Mouse (Mus musculus) layer of hippocampus, postnatal 25 days (tissue): ENCODE measurements around the gene Aox3. TPM values are rescaled to one million over a fixed set of nuclear protein-coding genes. Genes with fewer than 3 reads are reported as not detected.

ENCODE experiments used
- DNase-seq, 2 experiments: peaks; one replicate each; pipeline ENCODE4 v3.0.0; 2022; ENCODE audit warnings: mixed read lengths in 2 of 2, low spot score in 1 of 2; ENCODE audit errors: extremely low spot score in 1 of 2
- total RNA-seq, 2 experiments: library from RNA; stranded (reverse); gene quantifications; 2 replicates each; pipeline ENCODE4 v1.2.3; 2021

Aox3 gene
- total RNA-seq, 2 experiments from 2014 or later = 2.1 to 2.5 TPM

DNA sequence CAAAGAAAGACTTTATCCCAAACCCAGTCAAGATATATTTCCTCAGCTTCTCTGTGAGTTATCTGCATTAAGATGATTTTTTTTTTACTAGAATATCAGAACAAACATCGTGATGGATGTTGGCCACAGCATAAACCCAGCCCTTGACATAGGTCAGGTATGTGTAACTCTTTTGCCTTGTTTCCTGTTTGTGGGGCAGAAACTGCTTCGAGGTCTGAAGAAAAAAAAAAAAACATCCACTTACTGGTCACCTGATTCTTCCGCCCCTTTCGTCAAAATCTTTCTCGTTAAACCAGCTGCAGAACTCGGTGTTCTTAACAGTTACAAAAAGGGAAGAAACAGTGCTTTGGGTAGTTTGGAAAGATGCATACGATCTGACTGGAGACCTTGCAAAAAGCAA, 10.4 kb upstream of the Aox3 start:
- no peak for DNase-seq

DNA sequence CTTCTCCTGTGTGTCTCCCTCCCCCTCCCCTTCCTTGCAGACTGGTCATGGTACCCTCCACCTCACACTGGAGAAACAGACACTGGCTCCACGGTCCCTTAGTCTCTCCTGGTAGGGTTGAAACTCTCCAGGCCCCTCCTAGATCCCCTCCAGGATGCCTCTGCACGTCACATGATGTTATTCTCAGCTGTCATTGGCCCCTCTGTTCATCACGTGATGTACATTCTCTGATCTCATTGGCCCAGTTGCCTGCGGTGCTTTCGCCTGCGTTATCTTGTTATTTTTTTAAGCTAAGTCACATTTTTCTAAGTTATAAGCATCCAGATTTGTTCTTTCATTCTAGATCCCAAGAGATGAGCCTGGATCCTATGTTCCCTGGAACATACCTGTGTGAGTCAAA, 7.2 kb upstream of the Aox3 start:
- no peak for DNase-seq

DNA sequence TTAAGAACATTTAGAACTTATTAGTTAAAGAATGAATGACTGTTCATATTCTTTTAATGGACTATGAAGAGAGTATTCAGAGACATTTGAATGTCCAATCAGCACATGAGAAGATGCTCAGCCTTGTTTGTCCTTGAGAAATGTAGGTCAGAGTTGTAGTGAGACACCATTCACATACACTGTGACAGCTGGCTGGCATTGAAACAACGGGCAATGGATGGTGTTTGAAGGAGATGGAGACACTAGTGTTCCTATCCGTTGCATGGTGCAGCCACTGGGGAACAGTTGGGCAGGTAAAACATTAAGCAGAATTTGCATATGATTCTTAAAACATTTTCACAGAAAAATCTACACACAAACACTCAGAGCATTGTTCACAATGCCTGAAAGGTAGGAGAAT, 5.9 kb upstream of the Aox3 start:
- no peak for DNase-seq

DNA sequence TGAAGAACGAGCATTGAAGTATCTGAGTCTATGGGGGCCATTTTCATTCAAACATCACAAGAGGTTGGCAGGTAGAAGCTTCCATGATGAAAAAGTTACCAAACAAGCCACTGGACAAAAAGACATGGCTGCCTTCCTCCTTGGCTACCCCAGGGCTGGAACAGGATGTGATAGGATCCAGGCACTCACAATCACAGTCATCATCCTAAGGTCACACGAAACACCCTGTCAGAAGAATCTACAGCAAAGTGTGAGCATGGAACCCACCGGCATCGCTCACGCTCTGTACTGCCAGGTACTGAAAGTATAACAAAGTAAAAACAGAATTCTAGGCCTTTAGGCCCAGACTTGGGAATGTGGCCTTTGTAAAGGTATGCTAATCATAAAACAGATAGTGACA, 2.7 kb upstream of the Aox3 start:
- no peak for DNase-seq

DNA sequence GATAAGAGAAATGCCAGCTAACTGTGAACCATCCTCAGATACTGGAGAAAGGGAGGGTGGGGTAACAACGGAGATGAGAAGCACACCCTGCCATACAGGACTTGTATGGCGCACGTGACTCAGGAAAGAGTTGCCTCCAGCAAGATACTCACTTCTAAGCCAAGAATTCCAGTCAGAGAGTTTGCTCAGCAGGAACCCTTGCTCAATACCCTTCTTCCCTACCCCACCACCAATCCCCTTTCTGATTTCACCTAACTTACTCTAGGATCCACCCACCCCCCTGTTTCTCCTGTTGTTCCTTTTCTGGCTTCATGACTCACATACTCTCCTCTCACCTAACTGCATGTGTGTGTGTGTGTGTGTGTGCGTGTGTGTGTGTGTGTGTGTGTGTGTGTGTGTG, 1.6 kb upstream of the Aox3 start:
- no peak for DNase-seq

DNA sequence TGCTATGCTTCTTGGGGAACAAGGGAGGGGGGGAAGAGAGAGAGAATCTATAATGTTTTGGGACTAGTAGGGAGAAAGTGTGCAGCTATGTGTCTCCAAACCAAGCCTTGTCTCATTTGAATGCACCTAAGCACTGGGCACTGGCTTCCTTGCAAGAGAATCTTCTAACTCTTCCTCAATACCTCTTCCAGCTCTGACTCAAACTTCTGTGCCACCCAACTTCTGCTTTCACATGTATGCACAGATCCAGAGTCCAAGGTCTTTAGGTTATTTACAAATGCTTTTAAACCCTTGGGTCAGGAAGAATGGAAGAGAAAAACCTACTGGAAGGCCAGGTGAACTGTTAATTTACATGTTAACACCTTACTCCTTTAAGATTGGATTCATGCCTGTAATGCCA, 511 bp downstream of the Aox3 start:
- no peak for DNase-seq

DNA sequence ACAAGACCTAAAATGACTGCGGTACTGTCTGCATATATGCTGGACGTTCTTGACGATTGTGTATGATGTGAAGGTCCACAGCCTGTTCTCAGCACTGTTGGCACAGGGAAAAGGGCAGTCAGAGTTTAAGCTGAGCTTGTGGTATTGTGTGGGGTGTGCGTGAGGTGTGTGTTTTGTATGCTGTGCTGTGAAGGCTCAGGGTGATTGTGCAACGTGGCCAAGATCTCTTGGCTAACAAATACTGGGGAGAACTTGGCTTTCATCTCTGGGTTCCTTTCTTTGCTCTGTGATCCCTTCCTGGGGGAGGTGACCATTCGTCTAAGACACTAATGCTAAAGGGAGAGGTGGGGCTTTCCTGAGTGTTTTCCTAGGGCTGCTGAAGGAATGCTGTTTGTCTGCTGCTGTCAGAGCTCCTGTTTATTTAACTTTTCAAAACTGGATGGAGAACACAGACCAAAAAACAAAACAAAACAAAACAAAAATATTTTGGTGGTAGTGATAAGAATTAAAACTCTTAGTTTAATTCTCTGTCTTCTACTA, 1.2 kb downstream of the Aox3 start:
- DNase-seq = no peak

DNA sequence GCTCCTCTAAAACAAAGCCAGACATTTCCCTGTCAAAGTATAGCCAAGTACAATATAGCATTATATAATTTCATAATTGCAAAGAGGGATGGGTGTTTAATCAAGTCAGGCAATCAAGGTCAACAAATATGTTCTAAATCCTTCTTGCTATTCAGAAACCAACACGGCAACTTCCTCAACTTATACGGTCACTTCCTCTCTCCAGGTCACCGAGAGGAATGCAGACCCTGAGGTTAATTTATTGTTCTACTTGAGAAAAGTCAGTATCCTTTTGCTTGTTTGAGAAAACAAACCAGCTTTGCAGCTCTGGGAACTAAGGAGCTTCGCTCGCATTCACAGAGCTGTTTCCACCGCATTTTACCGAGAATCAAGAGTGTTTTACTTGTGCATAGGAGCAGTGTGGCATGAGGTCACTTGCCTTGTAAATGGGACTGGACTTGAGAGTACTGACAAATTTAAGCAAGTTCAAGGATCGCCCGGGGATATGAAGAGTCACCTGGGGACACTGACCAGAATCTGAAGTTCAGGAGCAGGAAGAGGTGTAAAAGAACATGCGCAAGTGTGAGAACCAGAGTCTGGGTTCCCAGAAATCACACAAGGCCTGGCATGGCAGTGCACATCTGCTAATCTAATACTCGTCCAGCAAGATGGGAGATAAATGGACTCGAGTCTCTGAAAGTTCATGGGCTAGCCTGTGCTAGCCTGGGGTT, 1.9 kb downstream of the Aox3 start:
- no peak for DNase-seq

DNA sequence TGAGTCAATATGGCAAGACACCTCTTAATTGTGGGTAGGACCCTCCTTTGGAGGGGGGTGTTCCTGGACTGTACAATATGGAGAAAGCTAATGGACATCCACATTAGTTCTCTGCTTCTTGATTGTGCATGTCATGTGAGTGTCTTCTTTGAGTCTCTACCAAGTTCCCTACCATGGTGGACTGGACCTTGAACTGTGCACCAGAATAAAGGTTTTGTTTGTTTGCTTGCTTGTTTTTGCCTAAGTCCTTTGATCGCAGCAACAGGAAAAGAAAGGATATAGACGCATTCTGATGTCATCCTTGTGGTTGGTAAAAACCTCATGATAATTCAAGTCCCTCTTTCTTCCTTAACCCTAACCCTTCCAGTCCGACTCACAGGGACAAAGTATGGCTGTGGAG, 5.3 kb downstream of the Aox3 start:
- no peak for DNase-seq

DNA sequence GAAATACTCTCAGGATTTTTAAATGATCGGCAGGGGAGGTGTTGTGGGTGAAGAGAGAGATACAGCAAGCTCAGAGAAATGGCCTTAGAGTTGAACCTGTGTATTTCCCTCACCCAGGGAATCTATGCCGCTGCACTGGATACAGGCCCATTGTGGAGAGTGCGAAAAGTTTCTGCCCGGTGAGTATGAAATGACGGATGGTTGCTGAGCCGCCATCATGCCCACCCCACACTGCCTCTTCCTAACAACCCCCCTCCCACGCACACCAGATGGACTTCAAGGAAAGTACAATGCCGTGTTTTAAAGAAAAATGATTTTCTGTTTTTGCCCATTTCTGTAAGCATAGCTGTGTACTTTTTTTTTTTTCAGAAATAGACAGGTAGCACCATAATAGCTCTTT, 12.0 kb downstream of the Aox3 start:
- no peak for DNase-seq

DNA sequence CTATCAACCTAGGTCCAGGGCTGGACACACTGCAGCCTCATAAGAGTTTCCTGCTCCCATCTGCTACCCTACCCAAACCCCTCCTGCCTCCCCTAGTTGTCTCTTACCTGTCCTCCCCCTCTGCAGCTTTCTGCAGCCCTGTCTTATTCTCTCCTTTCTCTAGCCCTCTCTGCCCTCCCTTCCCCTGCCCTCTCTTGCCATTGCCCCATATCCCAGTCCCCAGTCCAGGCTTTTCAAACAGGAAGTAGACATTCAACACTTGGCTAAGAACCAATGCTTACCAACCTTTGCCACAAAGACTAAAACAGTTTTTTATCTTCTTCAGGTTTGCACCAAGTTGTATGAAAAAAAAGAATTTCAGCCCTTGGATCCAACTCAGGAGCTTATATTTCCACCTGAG, 25.0 kb downstream of the Aox3 start:
- no peak for DNase-seq

DNA sequence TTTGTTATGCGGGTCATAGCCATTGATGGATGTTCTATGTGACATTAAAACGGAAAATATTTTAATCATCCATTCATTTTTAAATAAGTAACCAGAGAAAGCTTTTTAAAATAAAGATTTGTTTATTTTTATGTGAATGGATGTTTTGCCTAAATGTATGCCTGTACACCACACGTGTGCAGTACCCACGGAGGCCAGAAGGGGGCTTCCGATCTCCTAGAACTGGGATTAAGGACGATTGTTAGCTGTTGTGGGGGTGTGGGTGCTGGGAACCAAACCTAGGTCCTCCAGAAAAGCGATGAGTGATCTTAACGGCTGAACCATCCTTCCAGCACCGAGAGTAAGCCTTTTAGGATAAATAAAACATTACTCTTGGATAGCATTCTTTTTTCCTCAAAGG, 26.1 kb downstream of the Aox3 start:
- no peak for DNase-seq

DNA sequence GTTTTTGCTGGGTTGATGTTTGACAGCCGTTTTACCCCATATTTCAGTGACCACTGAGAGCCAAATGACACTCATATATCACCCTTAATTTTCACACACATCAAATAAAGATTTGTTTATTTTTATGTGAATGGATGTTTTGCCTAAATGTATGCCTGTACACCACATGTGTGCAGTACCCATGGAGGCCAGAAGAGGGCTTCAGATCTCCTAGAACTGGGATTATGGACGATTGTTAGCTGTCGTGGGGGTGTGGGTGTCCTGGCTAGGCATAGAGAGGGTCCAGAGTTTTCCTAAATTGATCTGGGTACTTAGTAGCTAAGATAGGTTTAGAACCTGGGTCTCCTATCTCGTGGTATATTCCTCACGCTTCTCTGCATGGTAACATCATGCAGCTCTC, 27.7 kb downstream of the Aox3 start:
- DNase-seq = no peak

DNA sequence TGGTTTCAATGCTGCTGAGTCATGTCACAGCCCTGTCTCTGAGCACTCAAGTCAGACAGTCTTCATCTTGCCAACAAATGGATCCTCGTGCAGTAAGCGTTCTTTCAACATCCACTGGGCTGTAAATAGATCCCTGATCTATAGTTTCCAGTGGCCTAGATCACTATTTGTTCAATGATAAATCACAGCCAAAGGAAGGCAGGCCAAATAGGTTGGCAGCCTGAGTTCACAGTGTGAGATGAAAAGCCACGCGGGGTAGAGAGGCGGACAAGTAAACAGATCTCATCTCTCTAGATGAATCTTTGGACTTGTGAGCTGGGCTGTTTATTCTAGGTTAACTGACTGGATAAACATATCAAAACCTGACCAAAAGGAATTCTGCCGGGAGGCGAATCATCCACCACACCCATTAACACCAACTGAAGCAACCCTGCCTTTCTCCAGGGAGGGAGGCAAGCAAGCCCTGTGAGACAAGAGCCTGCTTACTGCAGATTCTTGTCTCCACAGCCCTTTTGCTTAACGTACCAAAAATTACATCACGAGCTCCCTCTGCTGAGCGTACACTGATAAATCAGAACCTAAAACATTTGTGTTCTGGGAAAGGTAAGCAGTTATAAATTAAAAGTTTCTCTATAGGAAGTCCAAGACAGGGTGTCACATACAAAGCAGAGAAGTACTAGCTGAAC, 31.6 kb downstream of the Aox3 start:
- DNase-seq = peak; percentile 20 to 49

DNA sequence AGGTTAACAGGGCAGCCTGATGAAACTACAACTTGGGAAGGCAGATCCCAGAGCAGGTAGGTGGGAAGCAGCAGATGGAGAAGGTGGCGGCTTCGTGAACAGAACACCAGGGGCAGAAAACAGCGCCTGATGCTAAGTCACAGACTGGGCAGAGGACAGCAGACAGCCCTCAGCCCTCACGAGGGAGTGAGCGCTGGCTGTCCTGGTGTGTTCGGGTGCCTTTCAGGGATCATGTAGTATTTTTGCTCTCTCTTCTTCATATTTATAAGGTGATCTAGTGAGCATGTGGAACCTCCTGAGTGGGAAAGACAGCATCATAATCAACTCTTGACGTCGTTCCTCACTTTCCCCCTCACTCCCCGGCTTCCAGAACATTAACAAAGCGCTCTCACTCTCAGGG, 33.1 kb downstream of the Aox3 start:
- DNase-seq = no peak

DNA sequence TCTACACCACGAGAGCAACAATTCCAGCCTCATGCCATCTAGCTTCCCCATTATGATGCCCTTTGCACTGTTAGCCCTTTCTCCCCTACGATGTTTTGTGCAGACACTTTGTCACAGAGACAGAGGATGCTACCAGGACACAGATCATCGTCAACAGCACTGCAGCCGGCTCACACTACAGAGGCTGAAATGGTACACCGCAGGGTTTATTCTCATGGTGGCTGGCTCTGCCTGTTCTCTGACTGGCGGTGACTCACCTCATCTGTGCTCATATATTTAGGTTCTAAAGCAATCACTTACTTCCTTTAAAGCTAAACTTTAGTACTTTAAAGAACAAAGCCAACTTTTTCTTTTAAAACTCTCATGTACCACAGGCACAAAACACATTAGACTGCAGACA, 34.8 kb downstream of the Aox3 start:
- DNase-seq = no peak

DNA sequence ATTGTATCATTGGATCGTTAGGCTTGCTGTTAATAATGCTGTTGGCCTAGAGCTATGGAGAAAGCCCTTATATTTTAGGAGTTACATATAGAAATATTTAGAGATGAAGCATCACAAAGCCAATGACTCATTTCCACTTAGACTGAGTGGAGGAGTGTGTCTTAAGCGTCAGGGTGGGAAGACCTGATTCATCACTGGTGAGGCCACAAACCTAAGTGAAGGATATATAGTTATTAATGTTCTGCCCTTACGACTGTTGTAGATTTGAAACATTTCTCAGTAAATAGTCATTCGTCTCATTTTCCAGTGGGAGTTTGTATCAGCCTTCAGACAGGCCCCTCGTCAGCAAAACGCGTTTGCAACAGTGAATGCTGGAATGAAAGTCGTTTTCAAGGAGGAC, 39.3 kb downstream of the Aox3 start:
- DNase-seq = no peak

DNA sequence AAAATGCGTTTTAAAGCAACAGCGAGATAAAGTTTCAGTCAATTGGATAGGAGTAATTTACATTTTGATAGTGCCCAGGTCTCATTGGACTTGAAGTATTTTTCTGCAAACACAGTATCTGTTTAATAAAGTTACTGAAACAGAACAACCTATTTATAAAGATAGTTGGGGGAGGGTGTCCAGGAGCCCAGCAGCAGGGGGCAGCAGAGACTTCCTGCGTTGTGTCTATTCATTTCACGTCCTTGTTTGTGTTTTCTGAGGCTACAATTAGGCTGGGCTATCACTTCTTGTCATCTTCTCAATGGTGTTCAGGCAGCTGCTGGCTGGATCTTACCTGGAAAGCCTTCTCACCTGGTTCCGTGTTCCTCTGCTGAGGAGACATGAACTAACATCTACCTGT, 43.8 kb downstream of the Aox3 start:
- DNase-seq = peak; percentile 20 to 78

DNA sequence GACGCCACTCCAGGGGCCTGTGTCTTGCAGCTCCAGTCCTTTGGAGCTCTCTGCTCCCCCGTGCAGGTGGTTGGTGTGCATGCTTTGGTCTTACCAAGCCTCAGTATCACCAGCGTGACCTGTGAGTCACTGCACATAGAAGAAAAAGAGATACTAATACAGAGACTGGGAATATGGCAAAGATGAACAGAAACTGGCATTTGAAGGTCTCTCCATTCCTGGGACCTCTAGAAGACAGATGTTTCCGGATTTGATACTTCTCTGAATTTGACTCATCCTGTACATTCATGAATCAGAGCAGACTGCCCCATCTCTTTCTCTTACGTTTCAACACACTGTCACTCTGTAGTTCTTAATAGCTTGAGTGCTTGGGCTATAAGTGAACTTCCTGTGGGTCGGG, 57.0 kb downstream of the Aox3 start:
- DNase-seq = no peak

DNA sequence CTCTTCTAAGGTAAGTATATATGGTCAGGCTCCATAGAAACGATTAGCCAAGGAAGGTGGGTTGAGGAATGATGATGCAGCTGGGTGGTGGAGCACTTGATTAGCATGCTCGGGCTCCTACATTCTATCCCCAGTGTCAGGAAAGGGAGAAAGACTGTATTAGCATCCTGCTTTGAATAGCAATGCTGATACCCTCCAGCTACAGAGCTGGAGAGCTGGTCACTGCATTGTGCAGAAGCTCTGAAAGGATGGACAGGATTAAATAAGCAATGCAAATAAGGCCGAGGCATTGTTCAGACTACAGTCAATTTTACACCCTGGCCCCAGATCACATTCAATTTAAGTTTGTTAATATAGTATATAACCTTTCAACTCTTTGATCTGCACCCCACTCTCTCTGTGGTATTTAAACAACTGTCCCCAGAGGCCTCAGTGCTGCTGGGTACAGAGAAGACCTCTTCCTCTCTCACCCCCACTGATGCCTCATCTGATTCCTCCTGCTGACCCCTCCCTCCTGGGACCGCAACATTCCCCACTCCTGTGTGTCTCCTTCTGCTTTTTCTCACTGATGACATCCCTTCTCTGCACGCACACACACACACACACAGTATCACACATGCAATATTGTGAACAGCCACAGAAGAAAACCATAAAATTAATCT, 75.7 kb downstream of the Aox3 start:
- DNase-seq = no peak

DNA sequence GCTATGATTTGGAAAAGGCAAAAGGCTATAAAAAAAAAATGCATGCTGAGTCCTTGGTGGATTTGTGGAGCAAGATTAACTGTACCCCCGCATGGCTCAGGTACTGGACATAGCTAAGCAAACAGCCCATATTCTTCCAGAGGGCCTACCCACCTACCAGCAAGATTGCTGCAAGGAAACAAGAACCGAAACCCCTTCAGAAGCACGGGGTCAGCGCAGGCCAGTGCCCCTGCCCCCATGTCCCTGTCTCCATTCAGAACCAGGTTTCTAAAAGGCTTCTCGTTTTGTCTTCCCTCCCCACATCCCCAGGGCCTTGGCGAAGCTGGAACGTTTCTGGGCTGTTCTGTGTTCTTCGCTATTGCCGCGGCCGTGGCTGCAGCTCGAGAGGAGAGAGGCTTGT, 81.4 kb downstream of the Aox3 start:
- DNase-seq = no peak

DNA sequence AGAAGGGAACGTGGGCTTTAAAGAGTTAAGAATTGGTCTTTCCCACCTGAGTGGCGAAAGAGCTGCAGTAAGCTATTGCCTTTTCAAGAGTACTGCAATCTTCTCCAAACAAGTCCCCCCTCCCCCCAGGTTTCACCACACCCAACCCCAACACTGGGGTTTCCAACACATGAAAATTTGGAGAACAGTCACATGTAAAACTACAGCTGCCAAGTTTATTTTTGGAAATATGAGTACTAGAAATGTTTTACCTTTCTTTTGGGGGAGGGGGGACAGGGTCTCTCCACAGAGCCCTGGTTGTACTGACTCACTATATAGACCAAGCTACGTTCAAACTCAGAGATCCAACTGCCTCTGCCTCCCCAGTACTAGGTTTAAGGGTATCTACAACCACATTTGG, 82.1 kb downstream of the Aox3 start:
- DNase-seq = no peak
